Mouse (Mus musculus) CH12.LX (cell line): ENCODE measurements around the gene Tmem200b.

ENCODE experiments used
- CTCF ChIP-seq, 2 experiments: IDR thresholded peaks in 1 of 2; conservative IDR thresholded peaks in 1 of 2; 2 replicates each; pipeline ENCODE4 v1.5.1; 2011 to 2012; ENCODE audit warnings: low read depth in 2 of 2, low read length in 2 of 2, improper control_type of control experiment in 1 of 2, inconsistent platforms in 1 of 2, mild to moderate bottlenecking in 1 of 2, moderate library complexity in 1 of 2
- MXI1 ChIP-seq: IDR thresholded peaks from 2 replicates; pipeline ENCODE4 v1.6.1; 2011; ENCODE audit warnings: mild to moderate bottlenecking, low read depth, low read length, improper control_type of control experiment
- RAD21 ChIP-seq: IDR thresholded peaks from 2 replicates; pipeline ENCODE4 v1.6.1; 2011; ENCODE audit warnings: low read depth, mild to moderate bottlenecking, low read length, improper control_type of control experiment, moderate library complexity

- no peak for TF ChIP-seq CTCF (conservative IDR thresholded peaks at IDR 0.05 in 1 of 2, IDR thresholded peaks at IDR 0.05 in 1 of 2; ENCODE audit: low read depth in 2 of 2, low read length in 2 of 2)
- TF ChIP-seq MXI1 = no peak
- TF ChIP-seq RAD21 = no peak
These were observed 6.6 kb upstream of the Tmem200b start for GRCm38 (mm10) chr4:131914891-131915469.
